Mouse (Mus musculus): ENCODE data around the gene Afg1l.

DNA sequence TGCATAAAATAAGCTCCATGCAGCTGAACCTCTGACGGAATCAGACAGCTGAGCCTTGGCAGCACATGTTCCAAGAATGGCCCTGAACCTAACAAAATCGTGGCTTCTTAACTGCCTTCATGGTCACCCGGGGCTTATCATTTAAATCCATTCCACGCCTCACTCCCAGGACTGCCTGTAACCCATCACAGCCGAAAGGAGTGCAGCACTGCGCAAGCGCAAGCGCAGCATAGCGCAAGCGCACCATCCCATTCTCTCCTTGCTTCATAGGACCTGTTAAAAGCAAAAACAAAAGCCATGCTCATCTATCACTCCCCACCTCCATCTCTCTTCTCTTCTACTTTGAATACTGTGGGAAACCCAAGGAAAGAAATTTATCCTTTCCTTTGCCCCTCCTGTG is 114.1 kb downstream of the Afg1l start:
- no peak for TF ChIP-seq CTCF (IDR thresholded peaks at IDR 0.05; ENCODE audit: control insufficient read depth, insufficient read depth, insufficient replicate concordance, low read depth, low read length)
- no peak for TF ChIP-seq POLR2A (IDR thresholded peaks at IDR 0.05; ENCODE audit: control insufficient read depth, low read depth, low read length)

Measured in testis, adult 2 months (tissue).